In genomic region chr4:100393374-100394061, GRCm38 (mm10) we compare ENCODE assay signal across 15 mouse cellular contexts.
DNase-seq lines count a peak whose midpoint lies in the region; ATAC-seq lines count a peak whose summit lies in the region.
"Had no signal": no experiment of that assay in that cellular context is flagged by ENCODE, and none has a peak within 500 bp of the region (broad histone marks: within the 10 kb centered on the region; RNA-seq: fewer than 3 reads in every experiment).

No protein-coding gene starts in this region.

- DNase-seq in forebrain, embryonic 11.5 days (ENCODE audit: low spot score): peak; percentile 41
- no peak for DNase-seq in kidney, postnatal 25 days
- peak; percentile 33 for DNase-seq in NIH3T3 (ENCODE audit: low read depth)
- no peak for DNase-seq in gastrocnemius, postnatal 4 days (ENCODE audit: low spot score in 2 of 2)
- DNase-seq in right cerebral cortex, postnatal 4 days: no peak
- DNase-seq: adrenal gland, adult 8-10 months; cerebellum, adult 9-11 months; gastrocnemius, postnatal 36 days; lung, postnatal 14 days had no signal

- H3K9me3 ChIP-seq in forebrain, embryonic 11.5 days (ENCODE audit: control insufficient read depth, low read length): no peaks in the 10 kb centered on the region
- no peaks in the 10 kb centered on the region for H3K9me3 ChIP-seq in forebrain, embryonic 16.5 days (ENCODE audit: control insufficient read depth, low read length)
- H3K9me3 ChIP-seq in kidney, embryonic 15.5 days (replicated peaks): no peaks in the 10 kb centered on the region
- H3K9me3 ChIP-seq in limb, embryonic 12.5 days: no peaks in the 10 kb centered on the region
- H3K9me3 ChIP-seq: heart, embryonic 15.5 days; midbrain, embryonic 10.5 days had no signal

- no peak overlapping the region for H3K9ac ChIP-seq in forebrain, embryonic 11.5 days (ENCODE audit: low read length)
- H3K9ac ChIP-seq in forebrain, embryonic 16.5 days (replicated peaks; ENCODE audit: low read depth, low read length): no peak overlapping the region
- H3K9ac ChIP-seq in kidney, embryonic 15.5 days: no peak overlapping the region
- H3K9ac ChIP-seq in limb, embryonic 12.5 days (replicated peaks): no peak overlapping the region
- H3K9ac ChIP-seq: heart, embryonic 15.5 days had no signal

- H3K27me3 ChIP-seq in forebrain, embryonic 11.5 days (ENCODE audit: control insufficient read depth, insufficient read depth, low read length): no peaks in the 10 kb centered on the region
- no peaks in the 10 kb centered on the region for H3K27me3 ChIP-seq in forebrain, embryonic 16.5 days (replicated peaks; ENCODE audit: control insufficient read depth, insufficient read depth, low read length)
- H3K27me3 ChIP-seq in kidney, embryonic 15.5 days: no peaks in the 10 kb centered on the region
- H3K27me3 ChIP-seq in limb, embryonic 12.5 days: peaks cover 8% of the 10 kb centered on the region
- H3K27me3 ChIP-seq: heart, embryonic 15.5 days had no signal

- no peaks in the 10 kb centered on the region for H3K36me3 ChIP-seq in forebrain, embryonic 11.5 days (ENCODE audit: control insufficient read depth, insufficient read depth, low read length)
- H3K36me3 ChIP-seq in forebrain, embryonic 16.5 days (ENCODE audit: control insufficient read depth, insufficient read depth): no peaks in the 10 kb centered on the region
- no peaks in the 10 kb centered on the region for H3K36me3 ChIP-seq in kidney, embryonic 15.5 days
- no peaks in the 10 kb centered on the region for H3K36me3 ChIP-seq in limb, embryonic 12.5 days
- H3K36me3 ChIP-seq: heart, embryonic 15.5 days; midbrain, embryonic 10.5 days had no signal

- H3K4me3 ChIP-seq in forebrain, embryonic 11.5 days (ENCODE audit: low read depth, low read length): no peak overlapping the region
- H3K4me3 ChIP-seq in forebrain, embryonic 16.5 days (replicated peaks; ENCODE audit: low read length): no peak overlapping the region
- H3K4me3 ChIP-seq in kidney, embryonic 15.5 days (replicated peaks): no peak overlapping the region
- H3K4me3 ChIP-seq in limb, embryonic 12.5 days (replicated peaks): no peak overlapping the region
- H3K4me3 ChIP-seq: heart, embryonic 15.5 days; midbrain, embryonic 10.5 days had no signal

- H3K4me1 ChIP-seq in forebrain, embryonic 11.5 days (replicated peaks; ENCODE audit: control insufficient read depth, insufficient read depth, low read length): no peaks in the 10 kb centered on the region
- 0 out of 2 replicates have a peak, but pooled peaks cover 3% of the 10 kb centered on the region for H3K4me1 ChIP-seq in forebrain, embryonic 16.5 days (replicated peaks; ENCODE audit: control insufficient read depth, insufficient read depth, low read length)
- peaks cover 21% of the 10 kb centered on the region for H3K4me1 ChIP-seq in kidney, embryonic 15.5 days
- H3K4me1 ChIP-seq in limb, embryonic 12.5 days (replicated peaks): peaks cover 14% of the 10 kb centered on the region
- H3K4me1 ChIP-seq: midbrain, embryonic 10.5 days had no signal

- no peak overlapping the region for H3K4me2 ChIP-seq in forebrain, embryonic 11.5 days (ENCODE audit: low read depth, low read length, severe bottlenecking)
- H3K4me2 ChIP-seq in forebrain, embryonic 16.5 days (ENCODE audit: low read length): no peak overlapping the region
- H3K4me2 ChIP-seq in kidney, embryonic 15.5 days: no peak overlapping the region
- H3K4me2 ChIP-seq in limb, embryonic 12.5 days: no peak overlapping the region
- H3K4me2 ChIP-seq: heart, embryonic 15.5 days had no signal

- WGBS in forebrain, embryonic 11.5 days: 81% methylated on average over 12 of the region's 12 CpGs
- 76% methylated on average over 12 of the region's 12 CpGs for WGBS in forebrain, embryonic 16.5 days
- WGBS in kidney, embryonic 15.5 days: 30% methylated on average over 12 of the region's 12 CpGs
- 58% methylated on average over 12 of the region's 12 CpGs for WGBS in limb, embryonic 12.5 days

- ATAC-seq in forebrain, embryonic 11.5 days (replicated peaks; ENCODE audit: low FRiP score): no peak
- no peak for ATAC-seq in forebrain, embryonic 16.5 days
- peak; percentile 73; the same call in 1 of the 2 replicates for ATAC-seq in kidney, embryonic 15.5 days (replicated peaks; ENCODE audit: low FRiP score)
- no peak for ATAC-seq in limb, embryonic 12.5 days (ENCODE audit: insufficient number of reproducible peaks, insufficient read depth, low FRiP score, low TSS enrichment, low read depth)
- ATAC-seq: hindbrain, postnatal 0 days had no signal

- H3K27ac ChIP-seq in forebrain, embryonic 11.5 days (ENCODE audit: low read depth, low read length): no peak overlapping the region
- no peak overlapping the region for H3K27ac ChIP-seq in forebrain, embryonic 16.5 days (ENCODE audit: low read length)
- peak overlapping the region; percentile 67 for H3K27ac ChIP-seq in kidney, embryonic 15.5 days
- peak overlapping the region; percentile 76 for H3K27ac ChIP-seq in limb, embryonic 12.5 days
- H3K27ac ChIP-seq: hindbrain, postnatal 0 days; midbrain, embryonic 10.5 days had no signal

Comparison
In these comparisons a context has a peak if more than half of its experiments do, and no peak if none do; other contexts are left out.
1. DNase-seq: peak in forebrain, embryonic 11.5 days (single experiment) and NIH3T3 (single experiment); none in kidney, postnatal 25 days (0 of 2), gastrocnemius, postnatal 4 days (0 of 2) and right cerebral cortex, postnatal 4 days (single experiment).
2. H3K27ac ChIP-seq: peak in kidney, embryonic 15.5 days (single experiment) and limb, embryonic 12.5 days (single experiment); none in forebrain, embryonic 11.5 days (single experiment) and forebrain, embryonic 16.5 days (single experiment).